Mouse (Mus musculus): Measurements from ENCODE around the gene Cpa1. TPM values are rescaled to one million over a fixed set of nuclear protein-coding genes. Genes with fewer than 3 reads are reported as not detected.

The Cpa1 gene
- polyA plus RNA-seq, 1 experiment from 2014 or later = 732 TPM

DNA sequence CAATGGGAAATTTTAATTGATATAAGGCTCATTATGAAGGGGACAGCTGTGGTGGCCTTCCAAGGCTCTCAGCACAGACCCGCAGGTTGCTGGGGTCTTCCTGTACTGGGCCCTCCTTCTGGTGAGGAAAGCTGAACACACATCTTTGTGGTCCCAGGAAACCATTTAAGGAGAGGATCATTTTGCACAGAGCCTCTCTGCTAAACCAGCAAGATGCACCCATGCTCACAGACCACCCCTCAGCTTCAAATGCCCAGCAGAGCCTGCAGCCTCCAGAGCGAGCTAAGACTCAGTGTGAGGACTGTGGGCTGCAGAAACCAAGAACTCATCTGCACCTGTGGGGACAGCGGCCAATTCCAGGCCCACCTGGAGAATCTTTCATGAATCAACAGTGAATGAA, 15.9 kb downstream of the Cpa1 start:
- H3K4me1 ChIP-seq = 0 out of 2 replicates have a peak, but pooled peaks cover 8% of the 10 kb centered on the region
- no peaks in the 10 kb centered on the region for H3K27me3 ChIP-seq (replicated peaks)
- H3K9me3 ChIP-seq = no peaks in the 10 kb centered on the region
- 0 out of 2 replicates have a peak overlapping the region, but pooled peaks have one; percentile 72 for H3K27ac ChIP-seq
- H3K9ac ChIP-seq = no peak overlapping the region
- H3K4me2 ChIP-seq = no peak overlapping the region
- H3K36me3 ChIP-seq = no peaks in the 10 kb centered on the region
- WGBS = 83% methylated on average over 3 of the region's 3 CpGs
- ATAC-seq (ENCODE audit: insufficient read depth, low FRiP score, low read depth) = no peak
- no peak overlapping the region for H3K4me3 ChIP-seq (replicated peaks)

DNA sequence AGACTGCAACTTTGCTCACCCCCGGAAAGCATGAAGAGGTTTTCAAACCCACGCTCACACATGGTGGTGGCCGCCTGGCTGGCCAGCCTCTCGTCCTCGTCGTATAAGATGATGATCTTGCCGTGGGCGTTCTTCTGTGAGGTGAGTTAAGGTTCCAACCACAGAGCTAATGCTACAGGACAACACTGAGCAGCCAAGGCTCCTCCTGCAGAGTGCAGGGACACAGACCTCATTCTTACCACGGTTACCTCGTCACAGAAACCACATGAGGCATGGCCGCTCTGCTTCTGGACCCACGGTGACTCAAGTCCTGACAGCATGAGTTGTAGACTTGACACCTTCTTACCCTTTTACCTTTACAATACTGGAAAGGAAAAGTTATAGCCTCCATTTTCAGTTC, 18.3 kb downstream of the Cpa1 start:
- H3K36me3 ChIP-seq = no peaks in the 10 kb centered on the region
- H3K4me1 ChIP-seq = 0 out of 2 replicates have a peak, but pooled peaks cover 8% of the 10 kb centered on the region
- WGBS = 90% methylated on average over 12 of the region's 12 CpGs
- no peak overlapping the region for H3K4me2 ChIP-seq
- no peak overlapping the region for H3K27ac ChIP-seq
- H3K4me3 ChIP-seq (replicated peaks) = no peak overlapping the region
- H3K27me3 ChIP-seq (replicated peaks) = no peaks in the 10 kb centered on the region
- no peak for ATAC-seq (ENCODE audit: insufficient read depth, low FRiP score, low read depth)
- H3K9ac ChIP-seq = no peak overlapping the region
- no peaks in the 10 kb centered on the region for H3K9me3 ChIP-seq

GRCm38 (mm10) chr6:30658619-30659018, 19.6 kb downstream of the Cpa1 start:
- H3K27ac ChIP-seq = no peak overlapping the region
- no peak overlapping the region for H3K4me3 ChIP-seq (replicated peaks)
- no peak overlapping the region for H3K9ac ChIP-seq
- no peaks in the 10 kb centered on the region for H3K9me3 ChIP-seq
- no peak overlapping the region for H3K4me2 ChIP-seq
- H3K27me3 ChIP-seq (replicated peaks) = no peaks in the 10 kb centered on the region
- no peak for ATAC-seq (ENCODE audit: insufficient read depth, low FRiP score, low read depth)
- no peaks in the 10 kb centered on the region for H3K36me3 ChIP-seq
- 69% methylated on average over 9 of the region's 9 CpGs for WGBS
- 0 out of 2 replicates have a peak, but pooled peaks cover 4% of the 10 kb centered on the region for H3K4me1 ChIP-seq

GRCm38 (mm10) chr6:30664776-30665175, 25.8 kb downstream of the Cpa1 start:
- Histone ChIP-seq H3K27ac (peak overlapping the region; percentile 8; the same call in 1 of the 2 replicates), H3K4me1 (no peaks in the 10 kb centered on the region), H3K9me3 (no peaks in the 10 kb centered on the region), H3K9ac (no peak overlapping the region), H3K4me2 (no peak overlapping the region), H3K4me3 (replicated peaks) (no peak overlapping the region), H3K36me3 (no peaks in the 10 kb centered on the region), H3K27me3 (replicated peaks) (no peaks in the 10 kb centered on the region)
- WGBS = 61% methylated on average over 6 of the region's 6 CpGs
- no peak for ATAC-seq (ENCODE audit: insufficient read depth, low FRiP score, low read depth)

GRCm38 (mm10) chr6:30665296-30665695, 26.3 kb downstream of the Cpa1 start:
- Histone ChIP-seq H3K27me3 (replicated peaks) (no peaks in the 10 kb centered on the region), H3K9ac (no peak overlapping the region), H3K36me3 (no peaks in the 10 kb centered on the region), H3K4me3 (replicated peaks) (no peak overlapping the region), H3K27ac (no peak overlapping the region), H3K4me2 (no peak overlapping the region), H3K4me1 (no peaks in the 10 kb centered on the region), H3K9me3 (no peaks in the 10 kb centered on the region)
- 40% methylated on average over 4 of the region's 4 CpGs for WGBS
- no peak for ATAC-seq (ENCODE audit: insufficient read depth, low FRiP score, low read depth)

- no peak for ATAC-seq (ENCODE audit: insufficient read depth, low FRiP score, low read depth)
- Histone ChIP-seq H3K36me3 (no peaks in the 10 kb centered on the region), H3K4me3 (replicated peaks) (no peak overlapping the region), H3K27me3 (replicated peaks) (no peaks in the 10 kb centered on the region), H3K9me3 (no peaks in the 10 kb centered on the region), H3K9ac (no peak overlapping the region), H3K4me2 (no peak overlapping the region), H3K27ac (peak overlapping the region; percentile 26; the same call in 1 of the 2 replicates), H3K4me1 (no peaks in the 10 kb centered on the region)
- 48% methylated on average over 6 of the region's 6 CpGs for WGBS
Observed at GRCm38 (mm10) chr6:30666043-30666442, 27.0 kb downstream of the Cpa1 start.

- Histone ChIP-seq H3K4me2 (no peak overlapping the region), H3K9me3 (no peaks in the 10 kb centered on the region), H3K4me1 (no peaks in the 10 kb centered on the region), H3K9ac (no peak overlapping the region), H3K27me3 (replicated peaks) (no peaks in the 10 kb centered on the region), H3K36me3 (no peaks in the 10 kb centered on the region), H3K4me3 (replicated peaks) (no peak overlapping the region), H3K27ac (no peak overlapping the region)
- ATAC-seq (ENCODE audit: insufficient read depth, low FRiP score, low read depth) = no peak
- WGBS = 64% methylated on average over 5 of the region's 5 CpGs
Observed at GRCm38 (mm10) chr6:30667585-30667984, 28.6 kb downstream of the Cpa1 start.

DNA sequence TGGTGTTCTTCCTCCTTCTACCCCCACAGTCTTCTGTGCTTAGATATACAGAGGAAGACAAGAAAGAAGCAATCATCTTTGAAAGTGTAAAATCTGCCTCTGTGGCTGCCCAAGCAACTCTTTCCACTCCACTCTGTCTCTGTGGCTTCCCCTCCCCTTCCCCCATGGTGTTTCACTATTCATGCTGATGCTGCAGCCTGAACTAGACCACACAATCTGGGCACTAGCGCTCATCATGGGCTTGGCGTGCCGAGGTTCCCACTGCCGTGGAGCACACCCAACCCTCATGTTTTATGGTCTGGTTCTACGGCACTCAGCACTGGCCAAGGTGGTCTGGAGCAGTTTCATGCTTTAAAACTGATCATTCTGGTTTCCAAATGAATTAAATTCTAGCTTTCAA, 32.7 kb downstream of the Cpa1 start:
- WGBS = 72% methylated on average over 5 of the region's 5 CpGs
- no peak overlapping the region for H3K9ac ChIP-seq
- H3K36me3 ChIP-seq = no peaks in the 10 kb centered on the region
- no peaks in the 10 kb centered on the region for H3K27me3 ChIP-seq (replicated peaks)
- H3K4me3 ChIP-seq (replicated peaks) = no peak overlapping the region
- no peaks in the 10 kb centered on the region for H3K9me3 ChIP-seq
- H3K4me2 ChIP-seq = no peak overlapping the region
- H3K27ac ChIP-seq = no peak overlapping the region
- peaks cover 16% of the 10 kb centered on the region for H3K4me1 ChIP-seq
- no peak for ATAC-seq (ENCODE audit: insufficient read depth, low FRiP score, low read depth)

DNA sequence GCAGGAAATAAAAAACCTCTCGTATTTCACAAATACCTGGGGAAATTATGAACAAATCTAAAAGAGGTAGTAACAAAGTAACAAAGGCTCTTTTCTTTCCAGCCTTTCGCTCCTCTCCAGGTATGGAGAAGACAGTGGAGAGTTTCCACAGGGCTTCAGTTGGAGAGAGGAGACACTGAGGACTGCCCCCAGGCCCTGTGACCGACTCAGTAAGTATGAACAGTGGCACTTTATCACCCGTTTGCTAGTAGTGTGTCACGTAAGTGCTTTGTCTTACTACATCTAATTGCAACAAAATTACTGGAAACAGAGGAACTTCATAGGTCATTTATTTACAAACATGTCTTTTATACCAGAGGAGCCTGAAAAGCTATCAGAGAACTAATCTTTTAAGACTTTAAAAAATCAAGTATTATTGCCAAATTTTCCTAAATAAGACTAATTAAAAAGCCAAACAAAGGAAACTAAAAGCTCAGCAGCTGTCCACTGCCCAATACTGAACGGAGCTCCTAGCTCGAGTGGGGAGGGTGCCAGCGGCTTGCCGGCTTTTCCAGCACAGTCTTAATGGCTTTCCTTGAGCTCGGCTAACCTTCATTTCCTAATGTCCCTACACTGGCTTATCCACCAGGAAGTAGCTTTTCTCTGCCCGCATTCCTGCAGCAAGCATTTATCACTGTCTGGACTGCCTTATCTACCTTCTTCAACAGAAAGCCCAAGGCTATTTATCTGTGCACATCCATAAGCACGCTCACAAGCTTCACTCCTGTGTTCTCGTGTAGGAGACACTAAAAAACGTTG, 34.9 kb downstream of the Cpa1 start:
- no peaks in the 10 kb centered on the region for H3K36me3 ChIP-seq
- 23% methylated on average over 14 of the region's 14 CpGs for WGBS
- peak overlapping the region; percentile 24; the same call in 1 of the 2 replicates for H3K4me2 ChIP-seq
- H3K27me3 ChIP-seq (replicated peaks) = no peaks in the 10 kb centered on the region
- peaks cover 16% of the 10 kb centered on the region for H3K4me1 ChIP-seq
- H3K9ac ChIP-seq = no peak overlapping the region
- no peak overlapping the region for H3K4me3 ChIP-seq (replicated peaks)
- H3K9me3 ChIP-seq = no peaks in the 10 kb centered on the region
- H3K27ac ChIP-seq = peak overlapping the region; percentile 94
- ATAC-seq (ENCODE audit: insufficient read depth, low FRiP score, low read depth) = peak; percentile 67; the same call in 1 of the 2 replicates

DNA sequence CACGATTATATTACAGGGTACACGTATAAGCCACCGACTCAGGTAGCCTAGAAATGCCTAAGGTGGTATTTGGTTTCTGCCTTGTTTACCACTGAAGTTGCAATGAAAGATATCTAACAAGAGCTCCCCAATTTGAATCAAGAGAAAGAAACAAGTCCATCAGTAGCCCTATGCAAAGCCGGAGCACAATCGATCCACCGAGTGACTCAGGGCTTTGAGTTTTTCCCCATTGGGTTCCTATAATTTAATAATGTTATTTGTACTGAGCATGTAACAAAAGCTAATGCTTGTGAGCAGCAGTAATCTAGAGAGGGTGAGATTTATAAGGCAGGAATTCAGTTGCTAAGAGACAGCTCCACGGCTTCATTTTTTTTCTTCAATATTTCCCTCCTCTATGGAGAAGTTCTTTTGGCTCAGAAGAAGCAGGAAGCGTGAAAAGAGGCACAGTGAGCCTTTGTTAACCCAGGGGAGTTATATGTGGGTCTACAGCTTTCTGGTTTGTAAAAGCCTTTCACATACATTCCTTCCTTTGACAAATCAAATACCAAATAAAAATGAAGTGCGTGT, 35.8 kb downstream of the Cpa1 start:
- no peaks in the 10 kb centered on the region for H3K27me3 ChIP-seq (replicated peaks)
- WGBS = 37% methylated on average over 9 of the region's 9 CpGs
- H3K9me3 ChIP-seq = no peaks in the 10 kb centered on the region
- H3K4me2 ChIP-seq = peak overlapping the region; percentile 41; the same call in 1 of the 2 replicates
- no peak overlapping the region for H3K9ac ChIP-seq
- ATAC-seq (ENCODE audit: insufficient read depth, low FRiP score, low read depth) = peak; percentile 59; the same call in 1 of the 2 replicates
- no peaks in the 10 kb centered on the region for H3K36me3 ChIP-seq
- H3K27ac ChIP-seq = peak overlapping the region; percentile 94
- no peak overlapping the region for H3K4me3 ChIP-seq (replicated peaks)
- peaks cover 16% of the 10 kb centered on the region for H3K4me1 ChIP-seq

GRCm38 (mm10) chr6:30675281-30675771, 36.3 kb downstream of the Cpa1 start:
- H3K9ac ChIP-seq = no peak overlapping the region
- H3K27me3 ChIP-seq (replicated peaks) = no peaks in the 10 kb centered on the region
- peak overlapping the region; percentile 94 for H3K27ac ChIP-seq
- H3K4me1 ChIP-seq = peaks cover 16% of the 10 kb centered on the region
- no peaks in the 10 kb centered on the region for H3K9me3 ChIP-seq
- no peak overlapping the region for H3K4me3 ChIP-seq (replicated peaks)
- peak overlapping the region; percentile 41; the same call in 1 of the 2 replicates for H3K4me2 ChIP-seq
- ATAC-seq (ENCODE audit: insufficient read depth, low FRiP score, low read depth) = peak; percentile 42; the same call in 1 of the 2 replicates
- H3K36me3 ChIP-seq = no peaks in the 10 kb centered on the region
- WGBS = 30% methylated on average over 11 of the region's 11 CpGs

GRCm38 (mm10) chr6:30676506-30676905, 37.5 kb downstream of the Cpa1 start:
- Histone ChIP-seq H3K4me2 (no peak overlapping the region), H3K9ac (no peak overlapping the region), H3K27me3 (replicated peaks) (no peaks in the 10 kb centered on the region), H3K36me3 (no peaks in the 10 kb centered on the region), H3K27ac (no peak overlapping the region), H3K4me1 (peaks cover 22% of the 10 kb centered on the region), H3K9me3 (no peaks in the 10 kb centered on the region), H3K4me3 (replicated peaks) (no peak overlapping the region)
- no peak for ATAC-seq (ENCODE audit: insufficient read depth, low FRiP score, low read depth)
- 71% methylated on average over 6 of the region's 6 CpGs for WGBS

All from stomach, embryonic 15.5 days (tissue).